ENCODE assay signal across 13 mouse cellular contexts in genomic region chr10:122522631-122523030, GRCm38 (mm10).
"Had no signal": no experiment of that assay in that cellular context is flagged by ENCODE, and none has a peak within 500 bp of the region (broad histone marks: within the 10 kb centered on the region; RNA-seq: fewer than 3 reads in every experiment).

No protein-coding gene starts in this region.

- DNase-seq: kidney, adult 18-20 months; left cerebral cortex, postnatal 4 days; lung, postnatal 14 days; right cerebral cortex, adult 18-20 months; right cerebral cortex, postnatal 25 days; thymus, adult 18-20 months; thymus, postnatal 14 days had no signal

- H3K36me3 ChIP-seq: limb, embryonic 13.5 days; liver, embryonic 15.5 days; lung, embryonic 15.5 days; midbrain, embryonic 12.5 days; neural tube, embryonic 15.5 days had no signal

- H3K4me2 ChIP-seq: limb, embryonic 13.5 days; liver, embryonic 11.5 days; liver, embryonic 15.5 days; lung, embryonic 15.5 days; midbrain, embryonic 12.5 days; neural tube, embryonic 15.5 days had no signal

- H3K4me3 ChIP-seq: limb, embryonic 13.5 days; liver, embryonic 15.5 days; lung, embryonic 15.5 days; midbrain, embryonic 12.5 days; neural tube, embryonic 15.5 days had no signal

- H3K27me3 ChIP-seq: limb, embryonic 13.5 days; liver, embryonic 15.5 days; lung, embryonic 15.5 days; midbrain, embryonic 12.5 days; neural tube, embryonic 15.5 days had no signal
